Mouse (Mus musculus): ENCODE results near the gene Sesn2. TPM values are rescaled to one million over a fixed set of nuclear protein-coding genes. Genes with fewer than 3 reads are reported as not detected.

Gene Sesn2
- total RNA-seq (2023), result 10 to 100 TPM; 31.2 to 35.3 TPM

DNA sequence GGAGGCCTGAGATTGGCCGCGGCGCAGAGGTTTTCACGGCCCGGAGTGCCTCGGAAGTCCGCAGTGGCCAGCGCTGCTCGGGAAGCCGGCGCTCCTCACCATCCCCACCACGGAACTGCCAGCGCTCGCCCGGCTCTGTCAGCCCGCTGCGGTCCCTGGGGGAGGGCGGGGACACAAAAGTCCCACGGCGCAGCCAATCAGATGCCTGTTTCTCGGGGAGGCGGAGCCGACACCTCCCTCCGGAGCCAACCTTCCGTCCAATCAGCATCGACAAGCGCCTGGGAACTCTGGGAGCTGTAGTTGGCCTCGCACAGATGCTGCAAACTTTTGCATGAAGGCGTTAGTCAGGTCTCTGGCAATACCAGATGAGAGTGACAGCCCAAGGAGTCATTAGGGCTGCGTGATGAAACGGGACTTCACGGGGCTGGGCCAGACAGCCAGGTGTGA, at the start of gene Sesn2:
Gene Sesn2, minus strand, starts transcription at position 150 of the 447 bp plus-strand sequence.

GRCm38 (mm10) chr4:132535406-132536121, 25.3 kb upstream of the Sesn2 start, which contains the start of gene Dnajc8:
Gene Dnajc8, plus strand, starts transcription at chr4:132535550.

DNA sequence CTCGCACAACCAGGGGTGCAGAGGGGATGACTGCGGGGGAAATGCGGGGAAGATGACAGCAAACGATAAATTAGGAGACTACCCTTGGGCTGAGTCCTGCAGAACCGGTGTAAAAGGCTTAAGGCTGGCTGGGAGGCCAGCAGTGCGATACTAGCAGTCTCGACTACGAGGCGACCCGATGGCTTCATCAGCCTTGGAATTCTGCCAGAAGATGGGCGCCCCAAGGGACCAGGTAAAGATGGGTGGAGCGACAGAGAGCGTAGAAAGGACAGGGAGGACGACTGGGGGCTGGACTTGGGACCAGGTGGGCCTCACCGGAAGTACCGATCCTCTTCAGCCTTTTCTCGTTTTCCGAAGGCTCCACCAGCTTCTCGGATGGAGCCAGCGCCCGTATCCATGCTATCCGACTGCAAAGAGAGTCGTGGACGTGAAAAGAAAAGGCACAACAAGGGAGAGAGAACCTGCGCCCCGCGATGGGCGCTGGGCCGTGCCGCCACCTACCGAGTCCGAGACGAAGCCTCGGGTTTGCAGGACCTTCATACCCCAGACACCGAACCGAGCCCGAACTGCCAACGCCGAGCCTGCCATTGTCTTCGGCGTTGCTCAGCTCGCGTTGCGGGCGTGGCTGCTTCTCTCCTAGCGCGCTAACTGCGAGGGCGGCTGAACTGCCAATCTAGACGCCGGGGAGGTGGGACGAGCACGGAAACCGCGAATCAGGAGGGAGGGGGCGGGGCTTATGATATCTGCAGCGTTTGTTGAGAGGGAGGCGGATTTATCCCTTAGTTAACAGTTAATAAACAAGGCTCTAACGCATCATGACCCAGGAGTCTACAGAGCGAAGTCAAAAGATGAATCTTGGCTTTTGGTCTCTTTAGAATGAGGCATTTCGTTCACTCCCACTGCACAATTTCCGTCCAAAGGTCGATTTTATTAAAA, 22.9 kb upstream of the Sesn2 start, which contains the start of gene Atpif1:
Gene Atpif1, minus strand, starts transcription at position 679 of the 936 bp plus-strand sequence.

GRCm38 (mm10) chr4:132463430-132464254, 46.7 kb downstream of the Sesn2 start, which contains the start of gene Med18:
Gene Med18, minus strand, starts transcription at chr4:132463921.

Other genes starting within 250 kb of the Sesn2 start
- gene Gmeb1, start 248.9 kb downstream of the Sesn2 start, total RNA-seq (2023), result 10 to 100 TPM; 30.5 to 33.5 TPM
- 10 to 100 TPM; 34.3 to 35.1 TPM for gene Taf12, start 236.1 kb downstream of the Sesn2 start, total RNA-seq (2023)
- gene Rab42, start 207.1 kb downstream of the Sesn2 start, total RNA-seq (2023), result under 1 TPM in 1 of 2 experiments, not detected in 1; 0.64 TPM
- gene Trnau1ap, start 181.0 kb downstream of the Sesn2 start, total RNA-seq (2023), result 10 to 100 TPM; 13.8 to 15.9 TPM
- gene Rcc1, start 156.9 kb downstream of the Sesn2 start, total RNA-seq (2023), result 10 to 100 TPM; 28.5 to 30.9 TPM
- 10 to 100 TPM; 20.8 to 22.6 TPM for gene Phactr4, start 88.0 kb downstream of the Sesn2 start, total RNA-seq (2023)
- gene Med18, start 46.6 kb downstream of the Sesn2 start, total RNA-seq (2023), result 1 to 10 TPM; 7.5 to 9.2 TPM
- 100 to 1,000 TPM; 183 to 206 TPM for gene Atpif1, start 23.2 kb upstream of the Sesn2 start, total RNA-seq (2023)
- 10 to 100 TPM; 62.6 to 68.7 TPM for gene Dnajc8, start 25.0 kb upstream of the Sesn2 start, total RNA-seq (2023)
- gene Ptafr, start 53.6 kb upstream of the Sesn2 start, total RNA-seq (2023), result 10 to 100 TPM; 50.7 to 58.3 TPM
- gene Eya3, start 128.5 kb upstream of the Sesn2 start, total RNA-seq (2023), result 10 to 100 TPM; 30.5 to 37.3 TPM
- 1 to 10 TPM; 3.9 to 4.6 TPM for gene Xkr8, start 222.0 kb upstream of the Sesn2 start, total RNA-seq (2023)
- 1 to 10 TPM; 1.5 to 2.3 TPM for gene Smpdl3b, start 246.8 kb upstream of the Sesn2 start, total RNA-seq (2023)

All from neutrophil, adult 83 days (primary cell).